Mouse (Mus musculus): ENCODE data around the gene Nip7.
"Not testable (repeated sequence)": the region's sequence is repeated elsewhere in the genome, so short reads cannot be mapped to it uniquely, and the experiment has no call there.

The Nip7 gene

DNA sequence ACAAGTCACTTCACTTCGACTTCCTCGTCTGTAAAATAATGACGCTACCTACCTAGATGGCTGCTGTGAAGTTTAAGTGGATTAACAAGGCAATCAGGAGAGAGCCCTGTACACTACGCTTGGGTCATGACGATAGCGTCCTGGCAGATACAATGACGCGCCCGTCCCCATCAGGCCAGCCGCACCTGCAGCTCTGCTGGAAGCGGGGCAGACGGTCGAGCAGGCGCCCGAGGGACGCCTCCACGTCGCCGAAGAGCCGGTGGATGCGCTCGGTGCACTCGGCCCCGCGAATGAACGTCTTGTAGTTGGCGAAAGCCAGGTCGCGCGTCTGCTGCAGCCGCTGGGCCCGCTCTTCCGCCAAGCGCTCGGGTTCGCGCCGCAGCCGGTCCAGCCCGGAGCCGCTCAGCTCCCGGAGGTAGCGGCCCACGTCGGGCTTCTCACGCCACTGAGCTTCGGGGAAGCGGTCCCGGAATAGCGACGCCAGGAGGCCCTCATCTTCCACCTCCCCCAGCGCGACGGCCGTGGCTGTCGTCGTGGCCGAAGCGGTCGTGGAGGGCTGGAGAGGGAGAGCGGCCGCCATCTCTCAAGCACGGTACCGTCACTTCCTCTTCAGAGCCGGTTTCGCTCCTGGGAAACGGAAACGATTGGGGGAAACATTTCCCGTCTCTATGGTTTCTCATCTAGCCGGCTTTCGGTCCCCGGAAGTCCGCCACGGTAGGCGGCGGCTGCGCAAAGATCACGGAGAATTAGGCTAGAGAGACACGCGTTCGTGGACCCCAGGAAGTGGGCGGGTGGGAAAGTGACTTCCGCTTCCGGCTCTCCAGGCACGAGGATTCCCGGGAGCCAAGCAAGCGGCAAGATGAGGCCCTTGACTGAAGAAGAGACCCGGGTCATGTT lies at the start of gene Nip7, which contains the start of gene Cog8:
Nip7 (plus strand) TSS at position 802 of the 897 bp plus-strand sequence.
Cog8 (minus strand) TSS at position 614 of the 897 bp plus-strand sequence.
- peak; percentile 99 for DNase-seq (ENCODE audit: low spot score)

GRCm38 (mm10) chr8:107007795-107008194 lies 48.9 kb upstream of the Nip7 start:
- no peak for DNase-seq (ENCODE audit: low spot score)

DNA sequence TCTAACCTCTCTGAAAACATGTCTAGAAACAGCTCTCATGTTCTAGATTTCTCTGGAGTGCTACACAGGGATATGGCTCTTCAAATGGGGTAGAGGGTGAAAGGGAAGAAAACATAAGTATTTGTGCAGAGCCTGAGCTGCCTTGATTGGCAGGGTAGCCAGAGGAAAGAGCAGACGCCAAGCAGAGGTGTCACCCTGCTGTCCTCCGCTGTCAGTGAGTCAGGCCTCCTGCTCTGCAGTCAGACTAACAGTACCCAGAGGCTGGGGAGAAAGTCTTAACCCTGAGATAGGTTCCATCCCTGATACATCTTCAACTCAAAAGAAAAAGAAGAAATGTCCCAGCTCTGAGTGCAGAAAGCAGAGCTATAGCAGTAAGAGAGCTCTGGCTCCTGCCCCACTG lies 44.0 kb upstream of the Nip7 start:
- no peak for DNase-seq (ENCODE audit: low spot score)

GRCm38 (mm10) chr8:107014915-107015314 lies 41.8 kb upstream of the Nip7 start:
- DNase-seq (ENCODE audit: low spot score), result no peak

GRCm38 (mm10) chr8:107023479-107023878 lies 33.2 kb upstream of the Nip7 start:
- DNase-seq (ENCODE audit: low spot score), result no peak

DNA sequence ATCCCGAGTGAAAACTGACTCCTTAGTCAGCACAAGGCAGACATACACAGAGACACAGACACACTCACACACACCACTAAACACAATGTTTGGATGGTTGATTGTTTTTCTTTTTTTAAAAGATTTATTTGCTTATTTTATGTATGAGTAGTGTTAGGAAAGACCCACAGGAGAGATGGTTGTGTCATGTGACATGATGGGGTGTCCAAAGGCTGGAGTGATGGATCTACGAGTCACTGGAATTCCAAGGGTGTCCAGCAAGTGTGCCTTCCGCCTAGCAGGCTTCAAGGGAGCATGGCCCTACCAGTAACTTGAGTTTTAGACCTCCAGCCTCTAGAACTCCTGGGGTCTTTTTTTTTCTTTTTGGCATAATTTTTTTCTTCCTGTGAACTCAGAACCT lies 27.4 kb upstream of the Nip7 start:
- DNase-seq (ENCODE audit: low spot score), result no peak

DNA sequence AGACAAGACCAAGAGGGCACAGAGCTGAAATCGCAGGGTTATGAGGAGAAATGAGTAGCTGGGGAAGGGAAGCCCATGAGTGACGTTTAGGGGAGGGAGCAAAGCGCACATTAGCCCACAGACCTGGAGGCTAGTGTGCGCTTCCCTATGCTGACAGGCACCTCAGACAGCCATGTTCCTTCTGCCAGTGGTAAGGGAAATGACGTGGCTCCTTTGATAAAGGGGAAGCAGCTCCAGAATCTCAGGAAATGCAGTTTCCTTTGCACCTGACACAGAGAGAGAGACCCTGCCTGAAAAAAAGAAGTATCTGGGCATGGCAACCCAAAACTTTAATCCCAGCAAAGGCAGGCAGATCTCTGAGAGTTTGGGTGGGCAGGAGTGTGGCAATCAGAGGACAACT lies 26.6 kb upstream of the Nip7 start:
- no peak for DNase-seq (ENCODE audit: low spot score)

DNA sequence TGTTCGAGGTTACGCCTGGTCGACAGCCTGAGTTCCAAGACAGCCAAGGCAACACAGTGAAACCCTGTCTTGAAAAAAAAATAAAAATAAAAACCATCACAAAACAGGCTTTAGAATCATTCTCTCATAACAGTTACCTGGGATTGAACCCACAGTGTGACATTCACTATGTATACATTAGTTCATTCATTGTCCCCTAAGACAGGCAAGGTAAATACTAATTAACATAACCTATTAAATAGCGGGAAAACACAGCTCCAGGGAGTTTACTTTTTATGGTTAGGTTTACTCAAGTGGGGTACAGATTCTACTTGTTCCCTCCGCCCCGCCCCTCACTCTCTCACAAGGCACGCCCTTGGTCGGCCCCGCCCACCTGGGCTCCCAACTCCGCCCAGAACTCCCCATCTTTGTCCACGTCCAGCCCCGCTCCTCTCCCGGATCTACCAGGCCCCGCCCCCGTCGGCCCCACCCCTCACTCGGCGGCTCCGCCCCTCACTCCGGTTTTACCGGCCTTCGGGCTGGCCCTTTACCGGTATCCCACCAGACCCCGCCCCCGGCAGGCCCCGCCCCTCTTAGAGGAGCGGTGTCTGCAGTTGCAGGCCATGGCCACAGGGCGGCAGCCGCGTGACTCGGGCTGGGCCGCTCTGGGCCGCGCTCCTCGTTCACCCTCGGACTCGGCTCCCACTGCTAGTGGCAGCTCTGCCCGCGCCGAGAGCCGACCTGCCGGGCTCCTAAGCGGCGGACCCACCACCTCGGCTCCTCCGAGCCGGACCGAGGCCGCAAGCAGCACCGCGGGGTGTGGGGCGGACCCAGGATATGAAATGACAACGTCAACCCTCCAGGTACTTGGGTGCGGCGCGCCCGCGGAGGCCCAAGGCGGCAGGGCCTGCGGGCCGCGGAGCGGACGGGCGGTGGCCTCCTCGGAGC lies 25.8 kb upstream of the Nip7 start, which contains the start of gene Vps4a:
Vps4a (plus strand) TSS at position 573 of the 927 bp plus-strand sequence.
- DNase-seq (ENCODE audit: low spot score), result peak; percentile 98

DNA sequence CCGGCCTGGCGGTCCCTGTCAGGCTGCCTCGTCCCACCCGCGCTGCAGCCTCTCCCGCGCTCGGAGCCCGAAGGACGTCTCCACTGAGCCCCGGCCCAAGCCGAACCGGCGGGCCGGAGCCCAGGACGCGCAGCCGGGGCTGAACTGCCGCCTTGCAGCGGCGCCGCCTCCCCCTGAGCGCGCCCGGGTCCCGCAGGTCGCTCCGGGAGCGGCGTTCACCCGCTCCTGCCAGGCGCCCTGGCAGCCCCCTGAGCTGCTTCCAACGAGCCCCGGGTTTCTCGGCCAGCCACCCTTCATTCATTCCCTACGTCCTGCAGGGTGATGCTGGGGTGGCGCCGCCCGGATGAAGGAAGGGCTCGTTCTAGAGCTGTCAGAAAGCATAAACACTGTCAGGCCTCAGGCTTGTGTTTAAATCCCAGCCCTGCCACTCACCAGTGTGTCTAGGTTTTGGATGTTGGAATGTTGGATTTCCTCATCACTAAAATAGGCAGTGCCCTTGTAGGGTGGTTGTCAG lies 25.0 kb upstream of the Nip7 start:
- DNase-seq (ENCODE audit: low spot score), result peak; percentile 16

DNA sequence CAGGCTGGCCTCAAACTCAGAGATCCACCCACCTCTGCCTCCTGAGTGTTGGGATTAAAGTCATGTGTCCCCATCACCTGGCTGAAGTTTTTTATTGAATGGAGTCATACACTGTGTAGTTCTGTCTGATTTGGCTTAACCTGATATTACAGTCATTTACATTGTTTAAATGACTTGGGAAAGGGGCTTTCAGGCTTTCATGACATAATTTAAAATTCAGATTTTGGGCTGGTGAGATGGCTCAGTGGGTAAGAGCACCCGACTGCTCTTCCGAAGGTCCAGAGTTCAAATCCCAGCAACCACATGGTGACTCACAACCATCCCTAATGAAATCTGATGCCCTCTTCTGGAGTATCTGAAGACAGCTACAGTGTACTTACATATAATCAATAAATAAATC lies 23.1 kb upstream of the Nip7 start:
- not testable (repeated sequence) for DNase-seq (ENCODE audit: low spot score)

- DNase-seq (ENCODE audit: low spot score), result no peak
These were observed 21.0 kb upstream of the Nip7 start for GRCm38 (mm10) chr8:107035641-107036040.

DNA sequence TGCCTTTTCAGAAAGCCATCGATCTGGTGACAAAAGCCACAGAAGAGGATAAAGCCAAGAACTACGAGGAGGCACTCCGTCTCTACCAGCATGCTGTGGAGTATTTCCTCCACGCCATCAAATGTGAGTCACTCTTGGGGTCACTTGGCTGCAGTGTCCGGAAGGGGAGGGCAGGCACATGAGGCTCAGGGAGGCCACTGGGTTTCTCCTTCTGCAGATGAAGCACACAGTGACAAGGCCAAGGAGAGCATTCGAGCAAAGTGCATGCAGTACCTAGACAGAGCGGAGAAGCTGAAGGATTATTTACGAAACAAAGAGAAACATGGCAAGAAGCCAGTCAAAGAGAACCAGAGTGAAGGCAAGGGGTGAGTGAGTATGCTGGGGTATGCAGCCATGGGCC lies 20.1 kb upstream of the Nip7 start:
- no peak for DNase-seq (ENCODE audit: low spot score)

- no peak for DNase-seq (ENCODE audit: low spot score)
These were observed 16.0 kb upstream of the Nip7 start for GRCm38 (mm10) chr8:107040632-107041031.

GRCm38 (mm10) chr8:107045478-107045877 lies 11.2 kb upstream of the Nip7 start:
- DNase-seq (ENCODE audit: low spot score), result no peak

GRCm38 (mm10) chr8:107046976-107047375 lies 9.7 kb upstream of the Nip7 start:
- DNase-seq (ENCODE audit: low spot score), result no peak

- peak; percentile 76 for DNase-seq (ENCODE audit: low spot score)
These were observed 8.4 kb upstream of the Nip7 start, which contains the start of gene Pdf for GRCm38 (mm10) chr8:107048061-107048941. Gene Pdf (minus strand): TSS chr8:107048614.

- no peak for DNase-seq (ENCODE audit: low spot score)
These were observed 7.2 kb upstream of the Nip7 start for GRCm38 (mm10) chr8:107049480-107049879.

DNA sequence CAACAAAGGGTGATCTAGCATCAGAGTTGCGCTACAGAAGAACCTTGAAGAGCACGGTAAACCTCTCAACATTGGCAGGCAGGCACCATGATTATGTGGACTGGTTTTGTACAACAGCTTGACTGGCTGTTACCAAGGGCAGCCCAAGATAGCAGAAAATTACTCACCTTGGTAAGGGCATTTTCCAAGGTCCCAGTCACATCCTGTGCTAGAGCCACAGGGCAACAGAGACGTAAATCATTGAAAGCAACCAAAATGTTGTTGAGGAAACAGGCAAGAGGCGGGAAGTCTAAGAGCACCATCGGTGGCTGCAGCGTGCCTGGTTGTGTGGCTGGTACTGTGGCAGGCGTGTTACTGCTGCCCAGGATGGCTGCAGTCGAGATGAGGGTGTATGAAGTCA lies 4.6 kb upstream of the Nip7 start:
- no peak for DNase-seq (ENCODE audit: low spot score)

DNA sequence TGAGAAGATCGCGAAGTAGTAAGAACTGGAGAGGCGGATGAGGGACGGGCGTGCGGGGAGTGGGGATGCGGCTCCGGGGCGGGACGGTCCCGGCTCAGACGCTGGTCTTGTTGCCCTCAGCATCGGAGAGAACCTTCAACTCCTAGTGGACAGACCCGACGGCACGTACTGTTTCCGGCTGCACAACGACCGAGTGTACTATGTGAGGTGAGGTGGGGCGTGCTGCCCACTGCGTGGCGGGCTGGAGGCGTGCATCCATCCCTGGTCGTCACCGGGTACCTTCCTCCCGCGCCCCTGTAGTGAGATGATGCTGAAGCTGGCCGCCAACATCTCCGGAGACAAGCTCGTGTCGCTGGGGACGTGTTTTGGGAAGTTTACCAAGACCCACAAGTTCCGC lies 294 bp downstream of the Nip7 start:
- DNase-seq (ENCODE audit: low spot score), result no peak

GRCm38 (mm10) chr8:107062613-107063012 lies 5.9 kb downstream of the Nip7 start:
- no peak for DNase-seq (ENCODE audit: low spot score)

Measured in retina, embryonic 14.5 days (tissue).